Mouse (Mus musculus) lung, embryonic 14.5 days (tissue): ENCODE measurements around the gene Hacd2. TPM values are rescaled to one million over a fixed set of nuclear protein-coding genes. Genes with fewer than 3 reads are reported as not detected.

ENCODE experiments used
- ATAC-seq: fragments of 200-750 bp; cut with Nextera tagmentation; 2 replicates; pipeline ENCODE4 v1.8.0; 2017; ENCODE audit warnings: mild to moderate bottlenecking, moderate TSS enrichment, moderate library complexity; ENCODE audit not compliant: insufficient read depth
- DNase-seq: peaks from one replicate; pipeline ENCODE4 v3.0.0-alpha.2; 2015
- H3K27ac ChIP-seq: fragments of 300-500 bp; sonication (generic); 2 replicates; pipeline ENCODE4 v1.5.1; 2014; ENCODE audit warnings: low read depth, mild to moderate bottlenecking, moderate library complexity
- H3K27me3 ChIP-seq: fragments of 300-500 bp; sonication (generic); 2 replicates; pipeline ENCODE4 v1.6.1; 2014; ENCODE audit warnings: low read length, control low read depth; ENCODE audit not compliant: insufficient read depth
- H3K36me3 ChIP-seq: fragments of 300-500 bp; sonication (generic); 2 replicates; pipeline ENCODE4 v1.6.1; 2014; ENCODE audit warnings: control low read depth; ENCODE audit not compliant: insufficient read depth
- H3K4me1 ChIP-seq: fragments of 300-500 bp; sonication (generic); 2 replicates; pipeline ENCODE4 v1.6.1; 2014; ENCODE audit warnings: antibody characterized with exemption, control low read depth; ENCODE audit not compliant: insufficient read depth
- H3K4me2 ChIP-seq: fragments of 300-500 bp; sonication (generic); 2 replicates; pipeline ENCODE4 v1.6.1; 2014; ENCODE audit warnings: mild to moderate bottlenecking
- H3K4me3 ChIP-seq: fragments of 300-500 bp; sonication (generic); 2 replicates; pipeline ENCODE4 v1.5.1; 2014; ENCODE audit warnings: low read depth, low read length
- H3K9ac ChIP-seq: fragments of 300-500 bp; sonication (generic); 2 replicates; pipeline ENCODE4 v1.6.1; 2014
- H3K9me3 ChIP-seq: fragments of 300-500 bp; sonication (generic); 2 replicates; pipeline ENCODE4 v1.6.1; 2016; ENCODE audit warnings: low read depth, low read length, control low read depth
- CTCF ChIP-seq: IDR thresholded peaks from 2 replicates; pipeline ENCODE4 v1.5.1; 2016; ENCODE audit warnings: antibody characterized with exemption, low read depth
- WGBS: fragments of 180-500 bp; shearing (Covaris S2); extraction: QIAGEN DNeasy Blood & Tissue Kit; methylation state at CpG from one replicate; pipeline ENCODE4 v1.1.7; 2014; 5-methylcytosine and 5-hydroxymethylcytosine counted together
- polyA plus RNA-seq: library from polyadenylated mRNA; unstranded; fragments of >200 nt; fragmentation: Nextera tagmentation; extraction: Ambion mirVana; gene quantifications from 2 replicates; pipeline ENCODE4 v1.2.1, GENCODE M21; 2014

Hacd2 gene
- polyA plus RNA-seq, 1 experiment from 2014 or later = 50.8 TPM

DNA sequence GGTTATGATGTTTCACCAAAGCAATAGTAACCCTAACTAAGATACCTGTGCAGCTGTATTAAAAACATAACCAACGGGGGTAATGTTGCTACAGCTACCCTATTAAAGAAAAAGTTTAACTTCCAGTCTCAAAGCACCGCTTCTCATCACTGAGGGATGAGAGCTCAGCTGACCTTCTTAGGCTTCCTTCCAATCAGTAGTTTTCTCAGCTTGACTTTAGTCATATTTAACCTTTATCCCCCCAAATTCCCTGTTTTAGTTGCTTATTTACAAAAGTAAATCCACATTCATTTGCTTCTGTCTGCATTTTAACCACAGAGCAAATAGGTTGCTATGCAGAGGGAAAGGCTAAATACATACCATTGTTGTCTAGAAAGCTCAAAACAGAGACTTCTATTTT is 17.5 kb upstream of the Hacd2 start:
- Histone ChIP-seq H3K36me3 (no peaks in the 10 kb centered on the region; the same call in 1 of the 2 replicates), H3K27ac (no peak overlapping the region), H3K9me3 (no peaks in the 10 kb centered on the region), H3K4me3 (no peak overlapping the region), H3K9ac (no peak overlapping the region), H3K4me1 (peaks cover 6% of the 10 kb centered on the region; the same call in 1 of the 2 replicates), H3K27me3 (no peaks in the 10 kb centered on the region), H3K4me2 (no peak overlapping the region)
- DNase-seq (no peak), ATAC-seq (no peak)
- TF ChIP-seq CTCF = no peak
- WGBS = 74% methylated on average over 2 of the region's 2 CpGs

DNA sequence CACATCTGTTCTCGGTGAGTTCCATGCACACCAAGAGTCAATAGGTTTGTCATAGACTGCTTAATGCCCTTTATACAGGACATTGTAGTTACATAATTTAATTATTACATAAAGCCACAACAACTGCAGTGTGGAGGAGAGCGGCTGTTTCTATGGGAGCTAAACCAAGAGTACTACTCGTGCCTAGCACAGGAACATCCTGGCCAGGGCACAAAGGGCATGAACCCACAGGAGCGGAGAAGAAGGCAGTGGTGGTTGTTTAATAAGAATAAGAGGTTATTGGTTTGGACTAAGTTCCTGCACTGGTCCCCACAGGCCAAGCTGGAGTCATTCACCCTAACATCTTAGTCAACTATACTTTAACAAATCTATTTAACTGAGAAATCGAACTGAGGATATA is 16.0 kb upstream of the Hacd2 start:
- no peak for TF ChIP-seq CTCF
- Histone ChIP-seq H3K27ac (no peak overlapping the region), H3K9ac (no peak overlapping the region), H3K4me1 (peaks cover 2% of the 10 kb centered on the region; the same call in 1 of the 2 replicates), H3K36me3 (no peaks in the 10 kb centered on the region; the same call in 1 of the 2 replicates), H3K4me3 (no peak overlapping the region), H3K4me2 (no peak overlapping the region), H3K9me3 (no peaks in the 10 kb centered on the region), H3K27me3 (no peaks in the 10 kb centered on the region)
- DNase-seq = no peak
- ATAC-seq = no peak
- 84% methylated on average over 5 of the region's 5 CpGs for WGBS

DNA sequence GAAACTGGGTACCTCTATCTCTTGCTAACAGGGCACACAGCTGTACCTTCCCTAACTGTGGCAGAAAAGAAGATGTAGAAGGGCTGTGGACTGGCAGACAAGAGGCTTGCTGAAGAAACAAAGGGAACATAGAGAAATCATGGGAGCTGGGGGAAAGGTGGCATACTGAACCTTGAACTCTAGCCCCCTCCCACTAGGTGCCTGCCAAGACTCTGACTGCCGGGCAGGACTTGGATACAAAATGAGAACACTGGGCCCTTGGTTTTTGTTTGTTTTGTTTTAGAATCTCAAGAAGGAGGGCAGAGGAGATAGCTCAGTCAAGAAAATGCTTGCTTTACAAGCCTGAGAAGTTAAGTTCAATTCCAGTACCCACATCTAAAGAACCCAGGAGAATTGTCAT is 14.9 kb upstream of the Hacd2 start:
- no peak overlapping the region for H3K4me2 ChIP-seq
- no peaks in the 10 kb centered on the region for H3K9me3 ChIP-seq
- H3K27me3 ChIP-seq = no peaks in the 10 kb centered on the region
- H3K4me1 ChIP-seq = no peaks in the 10 kb centered on the region
- DNase-seq (no peak), ATAC-seq (no peak)
- no peak overlapping the region for H3K4me3 ChIP-seq
- H3K27ac ChIP-seq = no peak overlapping the region
- no peaks in the 10 kb centered on the region; the same call in 1 of the 2 replicates for H3K36me3 ChIP-seq
- H3K9ac ChIP-seq = no peak overlapping the region
- WGBS = 39% methylated on average over 1 of the region's 1 CpGs
- TF ChIP-seq CTCF = no peak

DNA sequence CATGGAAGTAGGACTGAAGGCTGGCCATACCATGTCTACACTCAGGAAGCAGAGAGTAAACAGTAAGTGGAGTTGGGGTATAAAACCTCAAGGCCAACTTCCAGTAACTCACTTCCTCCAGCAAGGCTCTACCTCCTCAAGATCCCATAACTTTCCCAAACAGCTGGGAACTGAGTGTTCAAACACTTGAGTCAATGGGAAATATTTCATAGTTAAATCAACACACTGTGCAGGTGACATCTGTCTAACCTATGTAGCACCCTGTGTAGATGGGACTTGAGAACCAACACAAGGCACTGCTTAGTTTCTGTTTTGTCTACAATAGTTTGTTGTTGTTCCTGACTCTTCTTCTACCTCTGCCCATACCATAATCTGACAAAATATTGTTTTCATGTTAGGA is 13.8 kb upstream of the Hacd2 start:
- no peak for TF ChIP-seq CTCF
- ATAC-seq = peak; percentile 54; the same call in 1 of the 2 replicates
- H3K4me2 ChIP-seq = no peak overlapping the region

DNA sequence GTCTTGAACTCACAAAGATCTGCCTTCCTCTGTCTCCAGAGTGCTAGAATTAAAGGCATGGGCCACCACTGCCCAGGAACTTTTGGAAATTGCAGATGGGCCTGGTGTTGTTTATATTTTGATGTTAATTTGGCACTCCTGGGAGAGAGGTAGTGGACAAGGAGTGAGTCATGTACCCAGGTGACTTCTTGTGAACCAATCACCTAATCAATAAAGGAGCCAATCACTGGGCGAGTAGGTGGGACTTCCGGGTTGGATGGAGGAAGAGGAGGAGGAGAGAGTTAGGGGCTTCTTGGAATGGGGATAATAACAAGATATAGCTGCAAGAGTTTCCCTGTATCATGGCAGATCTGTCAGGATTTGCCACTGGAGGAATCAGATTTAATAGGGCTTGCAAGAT is 8.7 kb upstream of the Hacd2 start:
- no peak for TF ChIP-seq CTCF
- H3K27ac ChIP-seq = no peak overlapping the region
- H3K9me3 ChIP-seq = no peaks in the 10 kb centered on the region
- no peaks in the 10 kb centered on the region for H3K27me3 ChIP-seq
- H3K4me1 ChIP-seq = no peaks in the 10 kb centered on the region
- no peaks in the 10 kb centered on the region for H3K36me3 ChIP-seq
- H3K4me2 ChIP-seq = no peak overlapping the region
- 79% methylated on average over 2 of the region's 2 CpGs for WGBS
- ATAC-seq = no peak
- no peak overlapping the region for H3K9ac ChIP-seq
- no peak for DNase-seq
- no peak overlapping the region for H3K4me3 ChIP-seq

More for the DNA sequence above, 13.8 kb upstream of the Hacd2 start:
- H3K27ac ChIP-seq = no peak overlapping the region
- DNase-seq = no peak
- H3K9me3 ChIP-seq = no peaks in the 10 kb centered on the region
- H3K36me3 ChIP-seq = no peaks in the 10 kb centered on the region
- H3K4me3 ChIP-seq = no peak overlapping the region
- no peak overlapping the region for H3K9ac ChIP-seq
- no peaks in the 10 kb centered on the region for H3K27me3 ChIP-seq
- no peaks in the 10 kb centered on the region for H3K4me1 ChIP-seq

DNA sequence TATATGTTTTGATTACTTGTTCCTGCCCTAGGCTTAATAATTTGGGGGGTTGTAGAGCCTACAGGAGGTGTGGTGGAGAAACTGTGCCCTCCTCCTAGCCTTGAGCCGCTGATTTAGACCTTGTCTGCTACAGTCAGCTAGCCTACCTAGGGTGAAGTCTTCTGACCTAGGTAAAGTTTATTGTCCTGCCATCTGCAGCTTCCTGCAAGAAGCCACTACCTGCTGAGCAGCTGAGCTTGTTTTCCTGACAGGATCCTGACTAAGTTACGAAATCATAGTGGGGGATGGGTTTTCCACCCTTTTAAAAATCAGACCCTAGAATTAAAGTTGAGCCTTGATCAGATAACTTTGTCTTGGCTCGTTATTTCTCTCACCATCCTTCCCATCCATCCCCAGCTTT is 5.7 kb upstream of the Hacd2 start:
- no peak for ATAC-seq
- 69% methylated on average over 3 of the region's 3 CpGs for WGBS
- TF ChIP-seq CTCF = no peak

DNA sequence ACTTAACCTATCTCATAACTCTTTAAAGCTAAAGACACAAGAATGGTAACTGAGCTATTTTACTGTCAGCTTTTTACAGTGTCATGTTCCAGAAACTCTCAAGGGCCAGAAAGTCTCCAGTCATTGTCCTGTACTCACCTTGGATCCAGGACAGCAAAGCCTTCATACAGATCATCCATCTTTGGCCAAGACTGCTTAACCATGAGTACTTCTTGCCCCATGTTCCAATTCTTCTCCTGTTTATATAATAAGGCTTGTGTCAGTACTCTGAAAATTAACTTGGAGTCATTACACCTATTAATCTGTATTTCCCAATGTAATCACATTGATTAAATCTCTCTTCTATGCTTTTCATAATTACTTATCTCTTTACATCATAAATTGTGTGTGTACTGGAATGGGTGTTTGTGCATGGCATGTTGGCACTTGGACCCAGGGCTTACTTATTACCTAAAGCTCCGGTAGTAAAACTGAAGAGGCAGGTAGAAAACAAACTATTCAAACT is 3.7 kb upstream of the Hacd2 start:
- ATAC-seq (no peak), DNase-seq (no peak)
- Histone ChIP-seq H3K9me3 (no peaks in the 10 kb centered on the region), H3K4me2 (no peak overlapping the region), H3K9ac (no peak overlapping the region), H3K4me3 (no peak overlapping the region), H3K27me3 (peaks cover 5% of the 10 kb centered on the region; the same call in 1 of the 2 replicates), H3K36me3 (no peaks in the 10 kb centered on the region), H3K27ac (no peak overlapping the region), H3K4me1 (no peaks in the 10 kb centered on the region)
- no peak for TF ChIP-seq CTCF
- 86% methylated on average over 1 of the region's 1 CpGs for WGBS

More for the DNA sequence above, 5.7 kb upstream of the Hacd2 start:
- H3K27ac ChIP-seq = no peak overlapping the region
- no peaks in the 10 kb centered on the region for H3K4me1 ChIP-seq
- no peaks in the 10 kb centered on the region for H3K36me3 ChIP-seq
- no peaks in the 10 kb centered on the region for H3K9me3 ChIP-seq
- H3K4me3 ChIP-seq = no peak overlapping the region
- H3K9ac ChIP-seq = no peak overlapping the region
- DNase-seq = no peak
- H3K4me2 ChIP-seq = no peak overlapping the region
- H3K27me3 ChIP-seq = peaks cover 5% of the 10 kb centered on the region; the same call in 1 of the 2 replicates

DNA sequence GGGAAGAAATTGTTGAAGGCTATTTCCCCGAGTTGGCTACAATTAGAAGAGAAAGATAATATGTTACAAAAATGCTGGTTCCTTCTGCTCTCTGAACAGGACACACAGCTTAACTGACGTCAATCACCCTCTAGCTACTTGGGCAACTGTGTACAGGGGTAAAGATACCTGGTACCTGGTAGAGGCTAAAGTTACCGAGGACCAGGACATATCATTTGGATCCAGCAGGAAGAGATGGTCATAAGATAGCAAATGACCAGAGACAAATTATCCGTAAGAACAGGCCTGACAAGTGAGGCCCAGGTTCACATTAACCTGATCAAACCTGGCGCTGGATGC is 356 bp upstream of the Hacd2 start:
- TF ChIP-seq CTCF = no peak

More for the DNA sequence above, 356 bp upstream of the Hacd2 start:
- ATAC-seq = no peak; the same call in 1 of the 2 replicates
- Histone ChIP-seq H3K27me3 (peaks cover 5% of the 10 kb centered on the region; the same call in 1 of the 2 replicates), H3K4me2 (peak overlapping the region; percentile 73), H3K4me3 (peak overlapping the region; percentile 87), H3K4me1 (no peaks in the 10 kb centered on the region), H3K27ac (no peak overlapping the region), H3K36me3 (no peaks in the 10 kb centered on the region), H3K9ac (no peak overlapping the region), H3K9me3 (no peaks in the 10 kb centered on the region)
- no peak for DNase-seq
- 49% methylated on average over 5 of the region's 5 CpGs for WGBS
